In the genomic region with DNA sequence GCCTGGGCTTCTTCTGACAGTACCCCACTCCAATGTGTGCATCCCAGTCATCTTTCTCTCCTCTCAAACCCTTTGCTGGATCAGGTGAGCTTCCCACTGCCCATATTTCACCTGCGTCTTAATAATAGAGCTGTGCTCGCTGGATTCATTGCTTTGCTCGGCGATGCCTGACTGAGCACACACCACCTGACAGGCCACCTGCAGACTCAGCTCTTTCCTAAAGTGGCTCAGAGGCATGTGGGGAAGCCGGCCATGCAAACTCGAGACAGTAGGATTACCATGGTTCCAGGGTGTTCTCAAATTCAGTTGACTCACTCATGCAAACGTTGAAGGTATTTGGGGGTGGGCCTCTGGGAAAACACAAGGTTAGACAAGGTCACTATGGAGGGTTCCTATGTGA, we compare ENCODE assay signal across 14 mouse cellular contexts.
DNase-seq lines count a peak whose midpoint lies in the region; ATAC-seq lines count a peak whose summit lies in the region.
"Had no signal": no experiment of that assay in that cellular context is flagged by ENCODE, and none has a peak within 500 bp of the region (broad histone marks: within the 10 kb centered on the region; RNA-seq: fewer than 3 reads in every experiment).

No protein-coding gene starts in this region.

- H3K9me3 ChIP-seq in midbrain, embryonic 10.5 days (replicated peaks), result peaks cover 9% of the 10 kb centered on the region; the same call in 1 of the 2 replicates
- no peaks in the 10 kb centered on the region for H3K9me3 ChIP-seq in midbrain, embryonic 13.5 days
- 0 out of 2 replicates have a peak, but pooled peaks cover 2% of the 10 kb centered on the region for H3K9me3 ChIP-seq in hindbrain, embryonic 16.5 days (ENCODE audit: control insufficient read depth, low read length)
- H3K9me3 ChIP-seq: heart, embryonic 15.5 days had no signal

- H3K4me1 ChIP-seq in midbrain, embryonic 10.5 days, result peaks cover 5% of the 10 kb centered on the region; the same call in 1 of the 2 replicates
- peaks cover 12% of the 10 kb centered on the region; the same call in 1 of the 2 replicates for H3K4me1 ChIP-seq in midbrain, embryonic 13.5 days (replicated peaks)
- peaks cover 13% of the 10 kb centered on the region for H3K4me1 ChIP-seq in hindbrain, embryonic 16.5 days (ENCODE audit: control insufficient read depth, insufficient read depth, low read depth, low read length)
- H3K4me1 ChIP-seq: heart, embryonic 15.5 days had no signal

- no peaks in the 10 kb centered on the region for H3K27me3 ChIP-seq in midbrain, embryonic 10.5 days (ENCODE audit: low read depth, poor library complexity, severe bottlenecking)
- no peaks in the 10 kb centered on the region for H3K27me3 ChIP-seq in midbrain, embryonic 13.5 days
- no peaks in the 10 kb centered on the region for H3K27me3 ChIP-seq in hindbrain, embryonic 16.5 days (replicated peaks; ENCODE audit: control insufficient read depth, insufficient read depth, low read length)
- H3K27me3 ChIP-seq: heart, embryonic 15.5 days had no signal

- ATAC-seq in midbrain, embryonic 13.5 days, result no peak
- peak; percentile 61 for ATAC-seq in hindbrain, embryonic 16.5 days

- DNase-seq in midbrain, embryonic 10.5 days (ENCODE audit: low spot score), result no peak
- peak; percentile 52 for DNase-seq in kidney, adult 9 months
- DNase-seq in kidney, postnatal 4 days, result peak; percentile 29 to 60
- DNase-seq in cerebellum, adult 8-10 months, result no peak
- DNase-seq in embryo, embryonic 10 days (ENCODE audit: low spot score), result no peak
- no peak for DNase-seq in gastrocnemius, adult 18-20 months (ENCODE audit: low spot score)
- DNase-seq: adrenal gland, postnatal 25 days; cerebellum, postnatal 14 days; lung, adult 2 months; right cerebral cortex, postnatal 14 days had no signal

- H3K36me3 ChIP-seq in midbrain, embryonic 10.5 days, result no peaks in the 10 kb centered on the region
- no peaks in the 10 kb centered on the region for H3K36me3 ChIP-seq in midbrain, embryonic 13.5 days
- H3K36me3 ChIP-seq in hindbrain, embryonic 16.5 days (ENCODE audit: control insufficient read depth, insufficient read depth, low read length), result no peaks in the 10 kb centered on the region
- H3K36me3 ChIP-seq: heart, embryonic 15.5 days had no signal

- no peak overlapping the region for H3K4me3 ChIP-seq in midbrain, embryonic 10.5 days
- no peak overlapping the region for H3K4me3 ChIP-seq in midbrain, embryonic 13.5 days (replicated peaks)
- H3K4me3 ChIP-seq in hindbrain, embryonic 16.5 days (ENCODE audit: low read length), result no peak overlapping the region
- H3K4me3 ChIP-seq: heart, embryonic 15.5 days; layer of hippocampus, adult 2 months had no signal

- 71% methylated on average over 7 of the region's 7 CpGs for WGBS in midbrain, embryonic 10.5 days
- WGBS in midbrain, embryonic 13.5 days, result 59% methylated on average over 7 of the region's 7 CpGs
- 56% methylated on average over 7 of the region's 7 CpGs for WGBS in hindbrain, embryonic 16.5 days

- H3K27ac ChIP-seq in midbrain, embryonic 10.5 days (replicated peaks), result peak overlapping the region; percentile 14; the same call in 1 of the 2 replicates
- H3K27ac ChIP-seq in midbrain, embryonic 13.5 days, result no peak overlapping the region
- no peak overlapping the region for H3K27ac ChIP-seq in hindbrain, embryonic 16.5 days (ENCODE audit: low read depth, low read length)
- H3K27ac ChIP-seq: heart, embryonic 15.5 days; layer of hippocampus, adult 2 months had no signal

- no peak overlapping the region for H3K4me2 ChIP-seq in midbrain, embryonic 13.5 days (replicated peaks)
- H3K4me2 ChIP-seq in hindbrain, embryonic 16.5 days (ENCODE audit: low read length), result no peak overlapping the region
- H3K4me2 ChIP-seq: heart, embryonic 15.5 days had no signal

- H3K9ac ChIP-seq in midbrain, embryonic 13.5 days (replicated peaks), result no peak overlapping the region
- H3K9ac ChIP-seq in hindbrain, embryonic 16.5 days (ENCODE audit: low read depth, low read length), result no peak overlapping the region
- H3K9ac ChIP-seq: heart, embryonic 15.5 days had no signal

Comparison
In these comparisons a context has a peak if more than half of its experiments do, and no peak if none do; other contexts are left out.
1. DNase-seq: peak in kidney, adult 9 months (single experiment) and kidney, postnatal 4 days (2 of 2); none in midbrain, embryonic 10.5 days (single experiment), cerebellum, adult 8-10 months (single experiment), embryo, embryonic 10 days (single experiment) and gastrocnemius, adult 18-20 months (single experiment).